In genomic region chr6:117701547-117701946, GRCm38 (mm10) we compare ENCODE assay signal across 31 mouse cellular contexts.
"Had no signal": no experiment of that assay in that cellular context is flagged by ENCODE, and none has a peak within 500 bp of the region (broad histone marks: within the 10 kb centered on the region; RNA-seq: fewer than 3 reads in every experiment).

No protein-coding gene starts in this region.

- H3K4me3 ChIP-seq: left cerebral cortex, adult 2 months; limb, embryonic 10.5 days; limb, embryonic 12.5 days; limb, embryonic 13.5 days; limb, embryonic 15.5 days; liver, embryonic 12.5 days; liver, embryonic 13.5 days; liver, embryonic 15.5 days; lung, embryonic 15.5 days; megakaryocyte, embryonic 14.5 days; midbrain, embryonic 10.5 days; midbrain, embryonic 12.5 days; midbrain, embryonic 13.5 days; midbrain, embryonic 15.5 days; myocyte; neural tube, embryonic 12.5 days had no signal

- H3K4me2 ChIP-seq: limb, embryonic 12.5 days; limb, embryonic 13.5 days; limb, embryonic 15.5 days; liver, embryonic 11.5 days; liver, embryonic 12.5 days; liver, embryonic 13.5 days; liver, embryonic 15.5 days; lung, embryonic 14.5 days; lung, embryonic 15.5 days; midbrain, embryonic 12.5 days; midbrain, embryonic 13.5 days; midbrain, embryonic 15.5 days; neural tube, embryonic 12.5 days had no signal

- H3K27ac ChIP-seq: left cerebral cortex, adult 2 months; limb, embryonic 12.5 days; limb, embryonic 13.5 days; limb, embryonic 15.5 days; liver, embryonic 12.5 days; liver, embryonic 13.5 days; liver, embryonic 14.5 days; liver, embryonic 15.5 days; lung, embryonic 15.5 days; macrophage; midbrain, embryonic 10.5 days; midbrain, embryonic 12.5 days; midbrain, embryonic 13.5 days; midbrain, embryonic 15.5 days; neural tube, embryonic 12.5 days had no signal

- H3K36me3 ChIP-seq: limb, embryonic 10.5 days; limb, embryonic 12.5 days; limb, embryonic 13.5 days; limb, embryonic 15.5 days; liver, embryonic 12.5 days; liver, embryonic 13.5 days; liver, embryonic 15.5 days; lung, embryonic 15.5 days; midbrain, embryonic 10.5 days; midbrain, embryonic 12.5 days; midbrain, embryonic 13.5 days; midbrain, embryonic 15.5 days; neural tube, embryonic 12.5 days had no signal

- DNase-seq: left cerebral cortex, postnatal 4 days; liver; liver, embryonic 13.5 days; liver, postnatal 0 days; lung, adult 18-20 months; lung, adult 2 months; lung, embryonic 14.5 days; lung, postnatal 10 days; lung, postnatal 14 days; lung, postnatal 36 days; lung, postnatal 4 days had no signal

- H3K9me3 ChIP-seq: limb, embryonic 10.5 days; limb, embryonic 12.5 days; limb, embryonic 13.5 days; limb, embryonic 15.5 days; liver, embryonic 12.5 days; liver, embryonic 13.5 days; liver, embryonic 15.5 days; lung, embryonic 15.5 days; megakaryocyte, embryonic 14.5 days; midbrain, embryonic 10.5 days; midbrain, embryonic 12.5 days; midbrain, embryonic 13.5 days; midbrain, embryonic 15.5 days; neural tube, embryonic 12.5 days had no signal

- H3K27me3 ChIP-seq: limb, embryonic 12.5 days; limb, embryonic 13.5 days; limb, embryonic 15.5 days; liver, embryonic 12.5 days; liver, embryonic 13.5 days; liver, embryonic 15.5 days; lung, embryonic 15.5 days; megakaryocyte, embryonic 14.5 days; midbrain, embryonic 12.5 days; midbrain, embryonic 13.5 days; midbrain, embryonic 15.5 days; neural tube, embryonic 12.5 days had no signal

- H3K9ac ChIP-seq: limb, embryonic 12.5 days; limb, embryonic 13.5 days; limb, embryonic 15.5 days; liver, embryonic 12.5 days; liver, embryonic 13.5 days; liver, embryonic 14.5 days; liver, embryonic 15.5 days; liver, postnatal 0 days; lung, embryonic 14.5 days; lung, embryonic 15.5 days; midbrain, embryonic 12.5 days; midbrain, embryonic 13.5 days; midbrain, embryonic 15.5 days; neural tube, embryonic 12.5 days had no signal

- ATAC-seq: liver, embryonic 12.5 days; liver, postnatal 0 days; lung, postnatal 0 days; midbrain, embryonic 13.5 days; midbrain, embryonic 15.5 days; midbrain, embryonic 16.5 days had no signal

- H3K4me1 ChIP-seq: limb, embryonic 15.5 days; liver, embryonic 12.5 days; liver, embryonic 13.5 days; liver, embryonic 15.5 days; lung, embryonic 15.5 days; megakaryocyte, embryonic 14.5 days; midbrain, embryonic 10.5 days; midbrain, embryonic 12.5 days; midbrain, embryonic 13.5 days; midbrain, embryonic 15.5 days; neural tube, embryonic 12.5 days had no signal
